Mouse (Mus musculus) urinary bladder, adult 2 months (tissue): ENCODE data around the gene Krt83. TPM values are rescaled to one million over a fixed set of nuclear protein-coding genes. Genes with fewer than 3 reads are reported as not detected.

ENCODE experiments used
- DNase-seq: peaks from one replicate; pipeline ENCODE4 v3.0.0; 2022; ENCODE audit warnings: low spot score
- polyA plus RNA-seq: library from polyadenylated mRNA; depleted of rRNA; stranded (reverse); fragments of >200 nt; gene quantifications from 2 replicates; pipeline ENCODE4 v1.2.3, GENCODE M21; 2012; rRNA removed

Gene Krt83
- polyA plus RNA-seq, 1 experiment, result not detected

GRCm38 (mm10) chr15:101479007-101479665 lies 12.2 kb downstream of the Krt83 start:
- DNase-seq, result peak; percentile 35

GRCm38 (mm10) chr15:101472952-101473528 lies 18.3 kb downstream of the Krt83 start, which contains the start of gene Krt86:
Krt86 (plus strand) TSS chr15:101473478.
- no peak for DNase-seq

GRCm38 (mm10) chr15:101469093-101469492 lies 22.2 kb downstream of the Krt83 start:
- DNase-seq, result no peak

GRCm38 (mm10) chr15:101463651-101464050 lies 27.7 kb downstream of the Krt83 start, which contains the start of gene Krt81:
Krt81 (minus strand) TSS chr15:101463751.
- DNase-seq, result no peak

- no peak for DNase-seq
Measured at GRCm38 (mm10) chr15:101459283-101459682, 32.0 kb downstream of the Krt83 start.

GRCm38 (mm10) chr15:101458361-101458930 lies 32.9 kb downstream of the Krt83 start:
- DNase-seq, result no peak

GRCm38 (mm10) chr15:101455891-101456290 lies 35.4 kb downstream of the Krt83 start:
- no peak for DNase-seq

- DNase-seq, result no peak
Measured at GRCm38 (mm10) chr15:101455292-101455691, 36.0 kb downstream of the Krt83 start.

- DNase-seq, result no peak
Measured at GRCm38 (mm10) chr15:101454774-101455173, 36.5 kb downstream of the Krt83 start.

GRCm38 (mm10) chr15:101453093-101453736 lies 38.1 kb downstream of the Krt83 start:
- DNase-seq, result peak; percentile 48

GRCm38 (mm10) chr15:101447444-101447843 lies 43.9 kb downstream of the Krt83 start, which contains the start of gene Krt88:
Krt88 (plus strand) TSS chr15:101447744.
- no peak for DNase-seq

GRCm38 (mm10) chr15:101446572-101446971 lies 44.7 kb downstream of the Krt83 start:
- DNase-seq, result no peak

- no peak for DNase-seq
Measured at GRCm38 (mm10) chr15:101440837-101441236, 50.5 kb downstream of the Krt83 start.

GRCm38 (mm10) chr15:101438555-101438954 lies 52.8 kb downstream of the Krt83 start, which contains the start of gene Krt87:
Krt87 (minus strand) TSS chr15:101438804.
- no peak for DNase-seq

- DNase-seq, result no peak
Measured at GRCm38 (mm10) chr15:101436611-101437010, 54.7 kb downstream of the Krt83 start.

Other genes with a start within 250 kb of the Krt83 start
- gene Nr4a1, start 237.2 kb downstream of the Krt83 start, polyA plus RNA-seq, result 11.7 and 12.4 TPM in 2 replicates
- gene Atg101, start 207.2 kb downstream of the Krt83 start, polyA plus RNA-seq, result 40.5 and 54.0 TPM in 2 replicates
- 2.2 and 3.5 TPM in 2 replicates for gene 6030408B16Rik, start 198.3 kb downstream of the Krt83 start, polyA plus RNA-seq
- 4.8 and 6.2 TPM in 2 replicates for gene Krt80, start 121.3 kb downstream of the Krt83 start, polyA plus RNA-seq
- gene Krt7, start 80.5 kb downstream of the Krt83 start, polyA plus RNA-seq, result 711 and 749 TPM in 2 replicates
- gene Krt87, start 52.7 kb downstream of the Krt83 start, polyA plus RNA-seq, result 0.03 and 0.15 TPM in 2 replicates
- 0.13 and 0.39 TPM in 2 replicates for gene Krt88, start 43.8 kb downstream of the Krt83 start, polyA plus RNA-seq
- gene Krt81, start 27.8 kb downstream of the Krt83 start, polyA plus RNA-seq, result not detected in 2 replicates
- gene Krt86, start 18.0 kb downstream of the Krt83 start, polyA plus RNA-seq, result not detected in 2 replicates
- gene Gm49425, start 25.7 kb upstream of the Krt83 start, polyA plus RNA-seq, result not detected in 2 replicates
- gene Krt84, start 41.3 kb upstream of the Krt83 start, polyA plus RNA-seq, result not detected in 2 replicates
- gene Krt82, start 59.2 kb upstream of the Krt83 start, polyA plus RNA-seq, result not detected in 2 replicates
- not detected in 2 replicates for gene Krt90, start 71.4 kb upstream of the Krt83 start, polyA plus RNA-seq
- gene Krt75, start 82.4 kb upstream of the Krt83 start, polyA plus RNA-seq, result not detected in 2 replicates
- gene Gm5414, start 136.7 kb upstream of the Krt83 start, polyA plus RNA-seq, result not detected in 2 replicates
- gene Gm5478, start 155.9 kb upstream of the Krt83 start, polyA plus RNA-seq, result not detected in 2 replicates
- gene Krt6b, start 188.8 kb upstream of the Krt83 start, polyA plus RNA-seq, result not detected in 2 replicates
- 0.03 TPM in 1 of 2 replicates, not detected in the other for gene Krt6a, start 202.8 kb upstream of the Krt83 start, polyA plus RNA-seq
- 508 and 532 TPM in 2 replicates for gene Krt5, start 221.4 kb upstream of the Krt83 start, polyA plus RNA-seq